Mouse (Mus musculus): Measurements from ENCODE around the gene Agbl5. TPM values are rescaled to one million over a fixed set of nuclear protein-coding genes. Genes with fewer than 3 reads are reported as not detected.

Gene Agbl5
- polyA plus RNA-seq, 1 experiment, result 22.6 TPM

DNA sequence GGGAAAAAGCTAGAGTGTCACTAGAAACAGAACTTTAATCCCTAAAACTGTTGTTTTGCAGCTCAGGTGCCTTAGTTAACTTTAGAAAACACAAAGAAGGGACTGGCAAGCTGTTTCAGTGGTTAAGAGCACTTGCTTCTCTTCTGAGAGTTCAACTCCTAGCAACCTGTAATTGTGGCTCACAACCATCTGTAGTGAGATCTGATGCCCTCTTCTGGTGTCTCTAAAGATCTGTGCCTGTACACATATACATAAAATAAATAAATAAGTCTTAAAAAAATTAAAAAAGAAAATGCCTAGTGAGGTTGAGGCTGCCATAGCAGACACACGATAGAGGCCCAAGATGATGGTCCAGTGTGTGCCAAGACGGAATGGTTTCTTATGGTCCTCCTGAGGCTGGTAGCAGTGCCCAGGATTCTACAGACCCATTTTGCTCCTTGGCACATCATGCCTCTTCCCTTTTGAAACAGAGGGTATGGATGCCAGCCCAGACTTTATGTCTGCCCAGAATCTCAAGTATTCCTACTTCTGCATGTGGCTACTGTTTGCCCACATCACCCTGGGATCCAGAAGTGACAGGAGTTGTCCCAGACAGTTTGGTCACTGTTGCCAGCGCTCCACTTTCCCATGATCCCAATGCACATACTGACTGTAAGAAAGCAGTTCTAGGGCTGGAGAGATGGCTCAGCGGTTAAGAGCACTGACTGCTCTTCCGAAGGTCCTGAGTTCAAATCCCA, 46.4 kb downstream of the Agbl5 start:
- Histone ChIP-seq H3K4me1 (ENCODE audit: control insufficient read depth, insufficient read depth, low read length) (no peaks in the 10 kb centered on the region), H3K4me3 (ENCODE audit: insufficient read depth, low read depth, low read length) (no peak overlapping the region), H3K27ac (ENCODE audit: insufficient read depth, low read depth, low read length) (no peak overlapping the region), H3K36me3 (ENCODE audit: control insufficient read depth, insufficient read depth, low read length) (no peaks in the 10 kb centered on the region), H3K27me3 (replicated peaks; ENCODE audit: control insufficient read depth, insufficient read depth, low read length) (no peaks in the 10 kb centered on the region)
- no peak for DNase-seq
- WGBS, result 89% methylated on average over 5 of the region's 5 CpGs
- TF ChIP-seq CTCF (conservative IDR thresholded peaks at IDR 0.05; ENCODE audit: insufficient read depth, insufficient read length, low read depth, low read length) (no peak), POLR2A (IDR thresholded peaks at IDR 0.05; ENCODE audit: low read depth, low read length) (no peak)

DNA sequence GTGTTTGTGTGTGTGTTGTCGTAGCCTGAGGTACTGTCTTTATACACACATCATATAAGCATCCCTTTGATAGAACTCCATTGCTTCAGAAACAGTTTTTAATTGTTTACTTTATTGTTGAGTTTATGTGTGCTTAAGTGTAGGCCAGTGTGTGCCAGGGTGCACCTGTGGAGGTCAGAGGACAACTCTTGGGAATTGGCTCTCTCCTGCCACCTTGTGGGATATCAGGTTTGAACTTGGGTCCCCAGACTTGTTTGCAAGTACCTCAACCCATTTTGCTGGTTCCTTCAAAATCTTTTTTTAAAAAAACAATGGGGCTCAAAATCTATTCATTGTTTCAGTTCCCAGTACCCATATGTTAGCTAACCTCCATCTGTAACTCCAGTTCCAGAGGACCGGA, 54.5 kb downstream of the Agbl5 start:
- 84% methylated on average over 2 of the region's 2 CpGs for WGBS
- TF ChIP-seq CTCF (conservative IDR thresholded peaks at IDR 0.05; ENCODE audit: insufficient read depth, insufficient read length, low read depth, low read length) (peak; percentile 69), POLR2A (IDR thresholded peaks at IDR 0.05; ENCODE audit: low read depth, low read length) (no peak)
- Histone ChIP-seq H3K36me3 (ENCODE audit: control insufficient read depth, insufficient read depth, low read length) (no peaks in the 10 kb centered on the region), H3K27me3 (replicated peaks; ENCODE audit: control insufficient read depth, insufficient read depth, low read length) (no peaks in the 10 kb centered on the region), H3K4me3 (ENCODE audit: insufficient read depth, low read depth, low read length) (no peak overlapping the region), H3K27ac (ENCODE audit: insufficient read depth, low read depth, low read length) (no peak overlapping the region), H3K4me1 (ENCODE audit: control insufficient read depth, insufficient read depth, low read length) (peaks cover 3% of the 10 kb centered on the region)
- DNase-seq, result peak; percentile 75

DNA sequence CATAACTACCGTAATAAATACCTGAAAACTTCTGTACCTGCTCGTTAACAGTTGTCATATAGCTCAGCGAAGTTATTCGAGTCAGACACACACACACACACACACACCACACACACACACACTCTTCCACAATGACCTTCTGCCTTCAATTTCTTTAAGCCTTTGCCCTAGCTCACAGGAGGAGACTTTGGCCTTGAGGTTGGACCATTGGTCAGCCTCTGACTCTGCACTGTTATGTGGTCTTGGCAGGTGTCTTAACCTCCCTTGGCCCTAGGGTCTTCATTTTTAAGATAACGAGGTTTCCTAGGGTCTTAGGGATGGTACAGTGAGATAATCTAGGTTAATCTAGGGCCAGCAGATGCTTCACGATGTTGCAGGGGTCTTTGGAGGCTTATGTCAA, 55.9 kb downstream of the Agbl5 start:
- no peaks in the 10 kb centered on the region for H3K27me3 ChIP-seq (replicated peaks; ENCODE audit: control insufficient read depth, insufficient read depth, low read length)
- H3K27ac ChIP-seq (ENCODE audit: insufficient read depth, low read depth, low read length), result peak overlapping the region; percentile 96
- 71% methylated on average over 6 of the region's 6 CpGs for WGBS
- H3K36me3 ChIP-seq (ENCODE audit: control insufficient read depth, insufficient read depth, low read length), result no peaks in the 10 kb centered on the region
- no peak for TF ChIP-seq CTCF (conservative IDR thresholded peaks at IDR 0.05; ENCODE audit: insufficient read depth, insufficient read length, low read depth, low read length)
- TF ChIP-seq POLR2A (IDR thresholded peaks at IDR 0.05; ENCODE audit: low read depth, low read length), result no peak
- H3K4me3 ChIP-seq (ENCODE audit: insufficient read depth, low read depth, low read length), result peak overlapping the region; percentile 63
- DNase-seq, result peak; percentile 78
- peaks cover 9% of the 10 kb centered on the region for H3K4me1 ChIP-seq (ENCODE audit: control insufficient read depth, insufficient read depth, low read length)

DNA sequence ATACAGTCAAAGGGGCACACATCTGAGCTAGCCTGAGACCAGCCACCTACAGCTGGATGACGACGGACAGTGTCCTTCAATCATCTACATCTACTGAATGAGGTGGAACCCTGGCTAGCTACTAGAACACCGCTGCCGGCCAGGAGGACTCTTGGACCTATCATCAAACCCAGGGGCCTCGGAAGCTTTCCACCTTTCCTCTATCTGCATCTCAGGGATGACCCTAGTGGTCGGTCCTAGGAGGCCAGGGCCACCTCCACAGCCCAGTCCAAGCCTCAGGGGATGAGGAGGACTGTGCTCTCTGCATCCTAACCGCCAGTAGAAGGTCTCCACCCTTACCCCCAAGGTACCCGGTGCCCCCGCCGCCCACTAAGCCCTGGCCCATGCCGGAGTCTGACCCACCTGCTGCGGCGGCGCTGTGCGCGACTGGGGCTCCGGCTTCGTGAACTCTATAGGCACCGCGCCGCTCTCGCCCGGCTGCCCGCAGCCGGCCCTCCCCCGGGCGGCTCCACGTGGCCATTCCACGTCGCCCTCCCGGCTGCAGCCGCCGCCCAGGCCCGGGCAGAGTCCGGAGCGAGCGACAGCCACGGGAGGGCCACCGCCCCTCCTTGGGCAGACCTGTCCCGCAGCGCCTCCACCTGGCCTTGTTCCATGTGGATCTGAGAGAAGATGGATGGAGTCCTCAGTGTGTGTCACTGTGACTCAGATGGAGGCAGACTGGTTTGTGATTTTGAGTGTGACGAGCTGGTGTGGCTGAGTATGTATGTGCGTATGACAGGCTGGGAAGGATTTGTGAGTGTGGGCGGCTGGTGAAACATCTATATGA, 56.7 kb downstream of the Agbl5 start, which contains the start of gene Cgref1:
TSS of gene Cgref1 (minus strand) at position 636 of the 826 bp plus-strand sequence.
- Histone ChIP-seq H3K4me3 (ENCODE audit: insufficient read depth, low read depth, low read length) (peak within 1 kb of the TSS; percentile 63), H3K27ac (ENCODE audit: insufficient read depth, low read depth, low read length) (peak within 1 kb of the TSS; percentile 96), H3K4me1 (ENCODE audit: control insufficient read depth, insufficient read depth, low read length) (peaks cover 11% of the 10 kb centered on the region), H3K36me3 (ENCODE audit: control insufficient read depth, insufficient read depth, low read length) (no peaks in the 10 kb centered on the region), H3K27me3 (replicated peaks; ENCODE audit: control insufficient read depth, insufficient read depth, low read length) (no peaks in the 10 kb centered on the region)
- peak; percentile 51 for TF ChIP-seq CTCF (conservative IDR thresholded peaks at IDR 0.05; ENCODE audit: insufficient read depth, insufficient read length, low read depth, low read length)
- TF ChIP-seq POLR2A (IDR thresholded peaks at IDR 0.05; ENCODE audit: low read depth, low read length), result no peak
- peak; percentile 87 for DNase-seq
- WGBS, result 8% methylated on average over 44 of the region's 44 CpGs

- TF ChIP-seq CTCF (conservative IDR thresholded peaks at IDR 0.05; ENCODE audit: insufficient read depth, insufficient read length, low read depth, low read length), result no peak
- no peak for TF ChIP-seq POLR2A (IDR thresholded peaks at IDR 0.05; ENCODE audit: low read depth, low read length)
- DNase-seq, result peak; percentile 84
- Histone ChIP-seq H3K4me1 (ENCODE audit: control insufficient read depth, insufficient read depth, low read length) (peaks cover 18% of the 10 kb centered on the region), H3K27me3 (replicated peaks; ENCODE audit: control insufficient read depth, insufficient read depth, low read length) (no peaks in the 10 kb centered on the region), H3K36me3 (ENCODE audit: control insufficient read depth, insufficient read depth, low read length) (no peaks in the 10 kb centered on the region), H3K27ac (ENCODE audit: insufficient read depth, low read depth, low read length) (peak overlapping the region; percentile 88), H3K4me3 (ENCODE audit: insufficient read depth, low read depth, low read length) (no peak overlapping the region)
- 61% methylated on average over 5 of the region's 5 CpGs for WGBS
These were observed 60.1 kb downstream of the Agbl5 start for GRCm38 (mm10) chr5:30948620-30949019.

GRCm38 (mm10) chr5:30949654-30950326, 61.3 kb downstream of the Agbl5 start:
- WGBS, result under 1% methylated on average over 31 of the region's 31 CpGs
- TF ChIP-seq POLR2A (IDR thresholded peaks at IDR 0.05; ENCODE audit: low read depth, low read length) (peak; percentile 59), CTCF (conservative IDR thresholded peaks at IDR 0.05; ENCODE audit: insufficient read depth, insufficient read length, low read depth, low read length) (no peak)
- peaks cover 18% of the 10 kb centered on the region for H3K4me1 ChIP-seq (ENCODE audit: control insufficient read depth, insufficient read depth, low read length)
- no peaks in the 10 kb centered on the region for H3K27me3 ChIP-seq (replicated peaks; ENCODE audit: control insufficient read depth, insufficient read depth, low read length)
- H3K27ac ChIP-seq (ENCODE audit: insufficient read depth, low read depth, low read length), result peak overlapping the region; percentile 88
- peak; percentile 97 for DNase-seq
- H3K36me3 ChIP-seq (ENCODE audit: control insufficient read depth, insufficient read depth, low read length), result no peaks in the 10 kb centered on the region; the same call in 1 of the 2 replicates
- peak overlapping the region; percentile 97 for H3K4me3 ChIP-seq (ENCODE audit: insufficient read depth, low read depth, low read length)
